Mouse (Mus musculus): ENCODE results near the gene Pgam2. TPM values are rescaled to one million over a fixed set of nuclear protein-coding genes. Genes with fewer than 3 reads are reported as not detected.
A peak's percentile ranks its signal among the peaks of the same experiment; 100 is the strongest.

Pgam2 gene
- polyA plus RNA-seq, 1 experiment = 0.58 TPM

- DNase-seq (ENCODE audit: low spot score) = no peak
These were observed 2.2 kb upstream of the Pgam2 start for GRCm38 (mm10) chr11:5805711-5806110.

GRCm38 (mm10) chr11:5804174-5804573, 641 bp upstream of the Pgam2 start:
- no peak for DNase-seq (ENCODE audit: low spot score)

- DNase-seq (ENCODE audit: low spot score) = peak; percentile 14
These were observed 896 bp downstream of the Pgam2 start for GRCm38 (mm10) chr11:5802457-5803217.

- DNase-seq (ENCODE audit: low spot score) = peak; percentile 18
These were observed 1.5 kb downstream of the Pgam2 start for GRCm38 (mm10) chr11:5802005-5802404.

- no peak for DNase-seq (ENCODE audit: low spot score)
These were observed 2.0 kb downstream of the Pgam2 start for GRCm38 (mm10) chr11:5801511-5801910.

- peak; percentile 20 for DNase-seq (ENCODE audit: low spot score)
These were observed 3.7 kb downstream of the Pgam2 start for GRCm38 (mm10) chr11:5799621-5800490.

- DNase-seq (ENCODE audit: low spot score) = no peak
These were observed 5.6 kb downstream of the Pgam2 start for GRCm38 (mm10) chr11:5797928-5798327.

- DNase-seq (ENCODE audit: low spot score) = no peak
These were observed 6.2 kb downstream of the Pgam2 start for GRCm38 (mm10) chr11:5797371-5797770.

GRCm38 (mm10) chr11:5796939-5797338, 6.6 kb downstream of the Pgam2 start:
- no peak for DNase-seq (ENCODE audit: low spot score)

GRCm38 (mm10) chr11:5795706-5796105, 7.8 kb downstream of the Pgam2 start:
- DNase-seq (ENCODE audit: low spot score) = no peak

GRCm38 (mm10) chr11:5795290-5795689, 8.2 kb downstream of the Pgam2 start:
- no peak for DNase-seq (ENCODE audit: low spot score)

- DNase-seq (ENCODE audit: low spot score) = no peak
These were observed 13.1 kb downstream of the Pgam2 start for GRCm38 (mm10) chr11:5790431-5790830.

GRCm38 (mm10) chr11:5789754-5790333, 13.7 kb downstream of the Pgam2 start:
- peak; percentile 46 for DNase-seq (ENCODE audit: low spot score)

- DNase-seq (ENCODE audit: low spot score) = no peak
These were observed 14.3 kb downstream of the Pgam2 start for GRCm38 (mm10) chr11:5789071-5789753.

GRCm38 (mm10) chr11:5788056-5789014, 15.2 kb downstream of the Pgam2 start, which contains the start of gene Dbnl:
Gene Dbnl, plus strand, starts transcription at chr11:5788488.
- peak; percentile 94 for DNase-seq (ENCODE audit: low spot score)

GRCm38 (mm10) chr11:5787671-5788055, 15.9 kb downstream of the Pgam2 start:
- no peak for DNase-seq (ENCODE audit: low spot score)

- no peak for DNase-seq (ENCODE audit: low spot score)
These were observed 17.8 kb downstream of the Pgam2 start for GRCm38 (mm10) chr11:5785732-5786131.

GRCm38 (mm10) chr11:5782199-5782944, 21.2 kb downstream of the Pgam2 start:
- DNase-seq (ENCODE audit: low spot score) = no peak

GRCm38 (mm10) chr11:5780035-5780499, 23.5 kb downstream of the Pgam2 start:
- DNase-seq (ENCODE audit: low spot score) = no peak

- no peak for DNase-seq (ENCODE audit: low spot score)
These were observed 25.1 kb downstream of the Pgam2 start for GRCm38 (mm10) chr11:5778481-5778880.

All from urinary bladder, adult 2 months (tissue).